Mouse (Mus musculus) embryo, embryonic 9.5 days (tissue): ENCODE data around the gene Trim62.

Source experiments
- DNase-seq: peaks from one replicate; pipeline ENCODE4 v3.0.0-alpha.2; 2017; ENCODE audit errors: extremely low spot score

Trim62 gene

GRCm38 (mm10) chr4:128958849-128959248, 75.5 kb downstream of the Trim62 start:
- DNase-seq, result no peak

- DNase-seq, result no peak
These were observed 76.3 kb downstream of the Trim62 start for GRCm38 (mm10) chr4:128959676-128960075.
